10 mouse cellular contexts compared by ENCODE assay signal in the genomic region with DNA sequence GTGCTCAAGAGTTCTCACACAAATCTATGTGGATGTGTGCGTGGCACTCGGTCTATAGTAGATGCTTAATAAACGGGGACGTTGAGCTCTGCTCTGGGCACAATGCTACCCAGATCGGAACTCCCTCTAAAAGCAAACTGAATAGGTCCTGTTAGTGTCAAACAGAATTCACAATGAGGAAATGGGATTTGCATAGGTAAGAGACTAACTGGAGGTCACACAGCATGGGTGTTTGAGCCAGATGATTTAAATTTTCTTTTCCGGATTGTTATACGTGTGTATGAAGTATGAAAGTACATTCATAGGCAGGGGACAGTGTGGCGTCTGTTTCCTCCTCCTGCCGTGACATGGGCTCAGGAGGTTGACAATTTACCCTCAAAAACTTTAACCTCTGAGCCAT.
"Had no signal": no experiment of that assay in that cellular context is flagged by ENCODE, and none has a peak within 500 bp of the region (broad histone marks: within the 10 kb centered on the region; RNA-seq: fewer than 3 reads in every experiment).

No protein-coding gene starts in this region.

- DNase-seq: lung, adult 18-20 months; lung, postnatal 10 days; lung, postnatal 4 days; midbrain, embryonic 14.5 days; right cerebral cortex, postnatal 14 days; thymus, adult 18-20 months; thymus, postnatal 14 days; thymus, postnatal 36 days had no signal

- ATAC-seq: liver, embryonic 12.5 days; midbrain, embryonic 16.5 days had no signal
